19 mouse cellular contexts compared by ENCODE assay signal in the genomic region with DNA sequence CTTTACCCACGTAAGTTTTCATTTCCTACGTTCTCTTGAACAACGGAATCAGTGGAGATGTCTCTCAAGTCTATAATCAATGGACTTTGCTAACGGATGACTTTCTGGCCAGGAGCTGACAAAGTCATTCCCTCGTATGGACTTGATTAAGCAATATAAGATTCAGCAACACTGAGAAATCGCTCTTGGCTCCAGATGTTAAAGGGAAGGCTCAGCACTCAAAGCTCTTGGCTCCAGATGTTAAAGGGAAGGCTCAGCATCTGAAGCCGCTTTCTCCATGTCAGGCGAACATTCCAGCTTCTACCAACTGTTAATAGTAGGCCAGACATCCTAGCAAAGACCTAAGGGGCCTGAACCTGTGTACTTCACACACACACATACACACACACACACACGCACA. TPM values are rescaled to one million over a fixed set of nuclear protein-coding genes. Genes with fewer than 3 reads are reported as not detected.
DNase-seq lines count a peak whose midpoint lies in the region; ATAC-seq lines count a peak whose summit lies in the region.
"Had no signal": no experiment of that assay in that cellular context is flagged by ENCODE, and none has a peak within 500 bp of the region (broad histone marks: within the 10 kb centered on the region; RNA-seq: fewer than 3 reads in every experiment).

No protein-coding gene starts in this region.

- H3K4me2 ChIP-seq in limb, embryonic 12.5 days = no peak overlapping the region
- no peak overlapping the region for H3K4me2 ChIP-seq in embryonic facial prominence, embryonic 14.5 days (ENCODE audit: low read depth, low read length)
- no peak overlapping the region for H3K4me2 ChIP-seq in forebrain, embryonic 12.5 days
- H3K4me2 ChIP-seq: embryonic facial prominence, embryonic 15.5 days; forebrain, embryonic 15.5 days; hindbrain, embryonic 14.5 days; intestine, embryonic 15.5 days had no signal

- no peaks in the 10 kb centered on the region for H3K27me3 ChIP-seq in limb, embryonic 12.5 days
- no peaks in the 10 kb centered on the region for H3K27me3 ChIP-seq in limb, embryonic 10.5 days (ENCODE audit: low read depth, poor library complexity, severe bottlenecking)
- H3K27me3 ChIP-seq in embryonic facial prominence, embryonic 10.5 days (replicated peaks; ENCODE audit: low read depth, poor library complexity, severe bottlenecking) = no peaks in the 10 kb centered on the region
- H3K27me3 ChIP-seq in embryonic facial prominence, embryonic 14.5 days (replicated peaks; ENCODE audit: control insufficient read depth, insufficient read depth, low read length) = no peaks in the 10 kb centered on the region
- H3K27me3 ChIP-seq in forebrain, embryonic 12.5 days = no peaks in the 10 kb centered on the region
- H3K27me3 ChIP-seq: embryonic facial prominence, embryonic 15.5 days; forebrain, embryonic 15.5 days; intestine, embryonic 15.5 days had no signal

- no peaks in the 10 kb centered on the region for H3K9me3 ChIP-seq in limb, embryonic 12.5 days
- no peaks in the 10 kb centered on the region for H3K9me3 ChIP-seq in limb, embryonic 10.5 days (replicated peaks)
- no peaks in the 10 kb centered on the region for H3K9me3 ChIP-seq in embryonic facial prominence, embryonic 10.5 days
- no peaks in the 10 kb centered on the region for H3K9me3 ChIP-seq in embryonic facial prominence, embryonic 14.5 days (ENCODE audit: control insufficient read depth, low read length)
- H3K9me3 ChIP-seq in forebrain, embryonic 12.5 days = no peaks in the 10 kb centered on the region
- H3K9me3 ChIP-seq: embryonic facial prominence, embryonic 15.5 days; forebrain, embryonic 10.5 days; forebrain, embryonic 15.5 days; hindbrain, embryonic 10.5 days; intestine, embryonic 15.5 days had no signal

- 0 out of 2 replicates have a peak overlapping the region, but pooled peaks have one; percentile 37 for H3K27ac ChIP-seq in limb, embryonic 12.5 days
- no peak overlapping the region for H3K27ac ChIP-seq in limb, embryonic 10.5 days
- H3K27ac ChIP-seq in embryonic facial prominence, embryonic 10.5 days (replicated peaks) = no peak overlapping the region
- no peak overlapping the region for H3K27ac ChIP-seq in embryonic facial prominence, embryonic 14.5 days (replicated peaks; ENCODE audit: low read depth, low read length)
- H3K27ac ChIP-seq in forebrain, embryonic 12.5 days = no peak overlapping the region
- H3K27ac ChIP-seq: embryonic facial prominence, embryonic 15.5 days; forebrain, embryonic 10.5 days; forebrain, embryonic 15.5 days; hindbrain, embryonic 10.5 days; hindbrain, embryonic 14.5 days; intestine, embryonic 15.5 days had no signal

- no peak overlapping the region for H3K9ac ChIP-seq in limb, embryonic 12.5 days (replicated peaks)
- no peak overlapping the region for H3K9ac ChIP-seq in embryonic facial prominence, embryonic 14.5 days (ENCODE audit: low read depth, low read length)
- no peak overlapping the region for H3K9ac ChIP-seq in forebrain, embryonic 12.5 days
- H3K9ac ChIP-seq: embryonic facial prominence, embryonic 15.5 days; forebrain, embryonic 15.5 days; hindbrain, embryonic 14.5 days; intestine, embryonic 15.5 days had no signal

- WGBS in limb, embryonic 12.5 days = 52% methylated on average over 9 of the region's 9 CpGs
- WGBS in limb, embryonic 10.5 days = 66% methylated on average over 9 of the region's 9 CpGs
- WGBS in embryonic facial prominence, embryonic 10.5 days = 77% methylated on average over 9 of the region's 9 CpGs
- WGBS in embryonic facial prominence, embryonic 14.5 days = 37% methylated on average over 9 of the region's 9 CpGs
- 92% methylated on average over 9 of the region's 9 CpGs for WGBS in forebrain, embryonic 12.5 days

- no peak overlapping the region for H3K4me3 ChIP-seq in limb, embryonic 12.5 days (replicated peaks)
- H3K4me3 ChIP-seq in limb, embryonic 10.5 days = no peak overlapping the region
- no peak overlapping the region for H3K4me3 ChIP-seq in embryonic facial prominence, embryonic 10.5 days
- no peak overlapping the region for H3K4me3 ChIP-seq in embryonic facial prominence, embryonic 14.5 days (ENCODE audit: low read depth, low read length)
- no peak overlapping the region for H3K4me3 ChIP-seq in forebrain, embryonic 12.5 days (replicated peaks)
- H3K4me3 ChIP-seq: embryonic facial prominence, embryonic 15.5 days; erythroblast, embryonic 14.5 days; forebrain, embryonic 10.5 days; forebrain, embryonic 15.5 days; hindbrain, embryonic 10.5 days; intestine, embryonic 15.5 days had no signal

- peaks cover 17% of the 10 kb centered on the region for H3K4me1 ChIP-seq in limb, embryonic 12.5 days (replicated peaks)
- peaks cover 11% of the 10 kb centered on the region; the same call in 1 of the 2 replicates for H3K4me1 ChIP-seq in limb, embryonic 10.5 days
- 0 out of 2 replicates have a peak, but pooled peaks cover 3% of the 10 kb centered on the region for H3K4me1 ChIP-seq in embryonic facial prominence, embryonic 10.5 days
- no peaks in the 10 kb centered on the region for H3K4me1 ChIP-seq in embryonic facial prominence, embryonic 14.5 days (ENCODE audit: control insufficient read depth, insufficient read depth, low read length)
- H3K4me1 ChIP-seq in forebrain, embryonic 12.5 days = no peaks in the 10 kb centered on the region
- H3K4me1 ChIP-seq: forebrain, embryonic 10.5 days; forebrain, embryonic 15.5 days; hindbrain, embryonic 10.5 days; intestine, embryonic 15.5 days had no signal

- DNase-seq in limb, embryonic 10.5 days (ENCODE audit: low spot score) = no peak
- DNase-seq in embryonic facial prominence, embryonic 10.5 days (ENCODE audit: low spot score) = peak; percentile 11
- DNase-seq in embryonic facial prominence, embryonic 14.5 days (ENCODE audit: low spot score) = peak; percentile 79
- no peak for DNase-seq in right cerebral cortex, adult 2 months (ENCODE audit: low spot score in 2 of 2)
- DNase-seq: adrenal gland, adult 8-10 months; adrenal gland, postnatal 36 days; cerebellum, adult 2 months; cerebellum, postnatal 10 days; gastrocnemius, postnatal 10 days; heart, postnatal 10 days had no signal

- H3K36me3 ChIP-seq in limb, embryonic 12.5 days = peaks cover 38% of the 10 kb centered on the region
- H3K36me3 ChIP-seq in limb, embryonic 10.5 days = peaks cover 15% of the 10 kb centered on the region
- peaks cover 13% of the 10 kb centered on the region for H3K36me3 ChIP-seq in embryonic facial prominence, embryonic 10.5 days (replicated peaks)
- H3K36me3 ChIP-seq in embryonic facial prominence, embryonic 14.5 days (ENCODE audit: control insufficient read depth, insufficient read depth, low read length) = no peaks in the 10 kb centered on the region
- H3K36me3 ChIP-seq in forebrain, embryonic 12.5 days (replicated peaks) = peaks cover 9% of the 10 kb centered on the region; the same call in 1 of the 2 replicates
- H3K36me3 ChIP-seq: intestine, embryonic 15.5 days had no signal

- ATAC-seq in limb, embryonic 12.5 days (ENCODE audit: insufficient number of reproducible peaks, insufficient read depth, low FRiP score, low TSS enrichment, low read depth) = no peak
- ATAC-seq in embryonic facial prominence, embryonic 14.5 days (ENCODE audit: low read depth) = no peak
- no peak for ATAC-seq in forebrain, embryonic 12.5 days (ENCODE audit: low FRiP score)
- ATAC-seq: forebrain, embryonic 15.5 days; intestine, embryonic 15.5 days had no signal

RNA-seq across cellular contexts. Expression of a gene that starts 26.5 kb away (rescaled TPM):
- 35.5 and 38.7 TPM in 2 replicates for polyA plus RNA-seq in limb, embryonic 12.5 days (2016; fragmentation: Nextera tagmentation; extraction: Ambion mirVana)
- 8.5 and 13.4 TPM in 2 replicates for polyA plus RNA-seq in limb, embryonic 10.5 days (2016; fragmentation: Nextera tagmentation; extraction: Ambion mirVana)
- 7.0 and 10.6 TPM in 2 replicates for polyA plus RNA-seq in embryonic facial prominence, embryonic 10.5 days (2016; fragmentation: Nextera tagmentation; extraction: Ambion mirVana)
- 9.1 and 9.3 TPM in 2 replicates for polyA plus RNA-seq in embryonic facial prominence, embryonic 14.5 days (2014; fragmentation: Nextera tagmentation; extraction: Ambion mirVana)
- 9.3 and 10.9 TPM in 2 replicates for polyA plus RNA-seq in forebrain, embryonic 12.5 days (2016; fragmentation: Nextera tagmentation; extraction: Ambion mirVana)
- polyA plus RNA-seq: erythroblast, embryonic 14.5 days had no signal

Comparison
In these comparisons a context has a peak if more than half of its experiments do, and no peak if none do; other contexts are left out.
1. DNase-seq: peak in embryonic facial prominence, embryonic 10.5 days (single experiment) and embryonic facial prominence, embryonic 14.5 days (single experiment); none in limb, embryonic 10.5 days (single experiment) and right cerebral cortex, adult 2 months (0 of 2).